Comparison of ENCODE assay signal across 14 mouse cellular contexts in the genomic region with DNA sequence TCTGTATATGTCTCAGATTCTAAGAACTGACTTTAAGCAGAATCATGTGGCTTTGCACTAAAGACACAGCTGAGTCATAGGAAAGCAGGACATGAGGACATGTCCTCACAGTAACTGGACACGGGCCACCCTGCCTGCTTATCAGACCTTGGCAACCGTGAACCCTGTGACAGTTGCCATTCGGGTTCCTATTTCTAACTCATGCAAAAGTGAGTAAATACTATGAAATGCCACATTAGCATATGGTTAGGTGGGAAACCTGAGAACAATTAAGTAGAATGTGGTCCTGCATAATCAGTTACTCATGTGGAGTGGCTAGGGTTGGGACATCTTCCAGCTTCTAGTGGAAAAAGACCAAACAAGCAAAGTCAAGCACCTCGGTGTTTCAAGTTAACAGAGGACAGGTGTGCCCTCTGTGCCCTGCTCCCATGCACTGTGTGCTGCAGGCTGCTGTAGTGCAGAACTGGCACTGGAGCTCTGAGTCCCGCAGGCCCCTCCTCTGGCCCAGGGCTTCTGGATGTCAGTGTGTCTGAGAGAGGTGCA.
DNase-seq lines count a peak whose midpoint lies in the region; ATAC-seq and TF ChIP-seq lines count a peak whose summit lies in the region.
"Had no signal": no experiment of that assay in that cellular context is flagged by ENCODE, and none has a peak within 500 bp of the region (broad histone marks: within the 10 kb centered on the region; RNA-seq: fewer than 3 reads in every experiment).

No protein-coding gene starts in this region.

- no peak overlapping the region for H3ac ChIP-seq in myocyte (ENCODE audit: control insufficient read depth, insufficient read length)

- 75% methylated on average over 5 of the region's 5 CpGs for WGBS in heart, embryonic 10.5 days

- H3K27ac ChIP-seq in heart, embryonic 10.5 days: no peak overlapping the region
- H3K27ac ChIP-seq: forebrain, embryonic 13.5 days; hindbrain, embryonic 15.5 days; liver, embryonic 12.5 days; midbrain, embryonic 12.5 days had no signal

- no peaks in the 10 kb centered on the region for H3K79me2 ChIP-seq in myocyte (ENCODE audit: control insufficient read depth, insufficient read depth)

- H3K4me1 ChIP-seq in heart, embryonic 10.5 days: peaks cover 6% of the 10 kb centered on the region; the same call in 1 of the 2 replicates
- peaks cover 34% of the 10 kb centered on the region for H3K4me1 ChIP-seq in megakaryocyte, embryonic 14.5 days
- H3K4me1 ChIP-seq: hindbrain, embryonic 15.5 days; liver, embryonic 12.5 days; midbrain, embryonic 12.5 days had no signal

- H3K4me2 ChIP-seq in myocyte (ENCODE audit: low read depth): peak overlapping the region; percentile 55
- H3K4me2 ChIP-seq: forebrain, embryonic 13.5 days; hindbrain, embryonic 15.5 days; liver, embryonic 12.5 days; midbrain, embryonic 12.5 days had no signal

- no peak for TF ChIP-seq POLR2A in myocyte (IDR thresholded peaks at IDR 0.05; ENCODE audit: insufficient read length, low read depth)

- H3K36me3 ChIP-seq in heart, embryonic 10.5 days: no peaks in the 10 kb centered on the region
- H3K36me3 ChIP-seq in megakaryocyte, embryonic 14.5 days (replicated peaks; ENCODE audit: low read length): no peaks in the 10 kb centered on the region
- no peaks in the 10 kb centered on the region for H3K36me3 ChIP-seq in myocyte (ENCODE audit: control insufficient read depth, insufficient read depth)
- H3K36me3 ChIP-seq: hindbrain, embryonic 15.5 days; liver, embryonic 12.5 days; midbrain, embryonic 12.5 days had no signal

- no peak for ATAC-seq in megakaryocyte, adult 5-6 weeks (ENCODE audit: poor library complexity, severe bottlenecking)
- ATAC-seq: forebrain, embryonic 13.5 days; liver, embryonic 12.5 days had no signal

- no peaks in the 10 kb centered on the region for H3K27me3 ChIP-seq in heart, embryonic 10.5 days (ENCODE audit: insufficient read depth, poor library complexity, severe bottlenecking)
- H3K27me3 ChIP-seq in megakaryocyte, embryonic 14.5 days (replicated peaks): no peaks in the 10 kb centered on the region
- no peaks in the 10 kb centered on the region for H3K27me3 ChIP-seq in myocyte (ENCODE audit: control insufficient read depth, insufficient read depth, insufficient read length)
- H3K27me3 ChIP-seq: forebrain, embryonic 13.5 days; hindbrain, embryonic 15.5 days; liver, embryonic 12.5 days; midbrain, embryonic 12.5 days had no signal

- H3K9me3 ChIP-seq in heart, embryonic 10.5 days: no peaks in the 10 kb centered on the region
- no peaks in the 10 kb centered on the region for H3K9me3 ChIP-seq in megakaryocyte, embryonic 14.5 days
- H3K9me3 ChIP-seq: forebrain, embryonic 13.5 days; hindbrain, embryonic 15.5 days; liver, embryonic 12.5 days; midbrain, embryonic 12.5 days had no signal

- H3K4me3 ChIP-seq in heart, embryonic 10.5 days: no peak overlapping the region
- H3K4me3 ChIP-seq in megakaryocyte, embryonic 14.5 days (replicated peaks): peak overlapping the region; percentile 40
- no peak overlapping the region for H3K4me3 ChIP-seq in myocyte
- H3K4me3 ChIP-seq: forebrain, embryonic 13.5 days; hindbrain, embryonic 15.5 days; liver, embryonic 12.5 days; midbrain, embryonic 12.5 days had no signal

- peak; percentile 62 for DNase-seq in adrenal gland, postnatal 14 days
- DNase-seq in adrenal gland, postnatal 10 days: no peak
- DNase-seq in heart, embryonic 10.5 days (ENCODE audit: low spot score): peak; percentile 51
- no peak for DNase-seq in heart, postnatal 4 days
- DNase-seq in thymus, postnatal 4 days: no peak
- DNase-seq: cerebellum, adult 8-10 months; thymus, adult 18-20 months had no signal

TF ChIP-seq in myocyte, 11 proteins besides CTCF, POLR2A, EP300 and RAD21:
- TF ChIP-seq E2F4 (IDR thresholded peaks at IDR 0.05; ENCODE audit: insufficient read depth) (no peak), MYOD1 (IDR thresholded peaks at IDR 0.05; ENCODE audit: control insufficient read depth in 1 of 3, insufficient read length in 2 of 3, low read depth in 2 of 3) (peak in 2 of 3 experiments; percentile 87 to 88), CEBPB (IDR thresholded peaks at IDR 0.05; ENCODE audit: insufficient read depth, poor library complexity, severe bottlenecking) (no peak), USF1 (IDR thresholded peaks at IDR 0.05; ENCODE audit: low read depth) (no peak), MYOG (IDR thresholded peaks at IDR 0.05; ENCODE audit: control insufficient read depth in 1 of 3, insufficient read depth in 1 of 3, insufficient read length in 2 of 3, low read depth in 2 of 3) (peak; percentile 20 to 85 (median 75)), MAX (IDR thresholded peaks at IDR 0.05; ENCODE audit: low read depth) (no peak), POLR2AphosphoS2 (IDR thresholded peaks at IDR 0.05; ENCODE audit: insufficient read length, low read depth) (no peak), SRF (IDR thresholded peaks at IDR 0.05; ENCODE audit: control insufficient read depth, insufficient read length, low read depth) (peak; percentile 52), REST (IDR thresholded peaks at IDR 0.05; ENCODE audit: insufficient read depth, insufficient read length) (no peak), TCF3 (IDR thresholded peaks at IDR 0.05; ENCODE audit: insufficient read length, low read depth) (no peak), TCF12 (IDR thresholded peaks at IDR 0.05; ENCODE audit: insufficient read depth, poor library complexity, severe bottlenecking) (no peak)

Comparison
In these comparisons a context has a peak if more than half of its experiments do, and no peak if none do; other contexts are left out.
1. DNase-seq: peak in adrenal gland, postnatal 14 days (single experiment) and heart, embryonic 10.5 days (single experiment); none in adrenal gland, postnatal 10 days (single experiment), heart, postnatal 4 days (single experiment) and thymus, postnatal 4 days (single experiment).